Mouse (Mus musculus) skeletal muscle tissue, adult 2 months (tissue): ENCODE measurements around the gene Fam49a.
"Not testable (repeated sequence)": the region's sequence is repeated elsewhere in the genome, so short reads cannot be mapped to it uniquely, and the experiment has no call there.

Experiments used
- DNase-seq: peaks from one replicate; pipeline ENCODE4 v3.0.0-alpha.2; 2012; ENCODE audit warnings: low read depth, low spot score

Gene Fam49a

GRCm38 (mm10) chr12:12261987-12262971 lies at the start of gene Fam49a:
Gene Fam49a, plus strand, starts transcription at chr12:12262139.
- no peak for DNase-seq

GRCm38 (mm10) chr12:12213536-12213935 lies 48.4 kb upstream of the Fam49a start:
- DNase-seq, result no peak

- DNase-seq, result no peak
Observed at GRCm38 (mm10) chr12:12218947-12219346, 43.0 kb upstream of the Fam49a start.

GRCm38 (mm10) chr12:12220755-12221496 lies 41.0 kb upstream of the Fam49a start:
- DNase-seq, result no peak

- DNase-seq, result peak; percentile 34
Observed at GRCm38 (mm10) chr12:12222585-12223290, 39.2 kb upstream of the Fam49a start.

GRCm38 (mm10) chr12:12223336-12223735 lies 38.6 kb upstream of the Fam49a start:
- peak; percentile 53 for DNase-seq

- DNase-seq, result no peak
Observed at GRCm38 (mm10) chr12:12225706-12226105, 36.2 kb upstream of the Fam49a start.

GRCm38 (mm10) chr12:12227594-12227993 lies 34.3 kb upstream of the Fam49a start:
- DNase-seq, result no peak

- no peak for DNase-seq
Observed at GRCm38 (mm10) chr12:12230031-12230557, 31.8 kb upstream of the Fam49a start.

- DNase-seq, result no peak
Observed at GRCm38 (mm10) chr12:12232097-12232496, 29.8 kb upstream of the Fam49a start.

- no peak for DNase-seq
Observed at GRCm38 (mm10) chr12:12236978-12237377, 25.0 kb upstream of the Fam49a start.

GRCm38 (mm10) chr12:12239502-12239901 lies 22.4 kb upstream of the Fam49a start:
- DNase-seq, result no peak

GRCm38 (mm10) chr12:12243148-12243547 lies 18.8 kb upstream of the Fam49a start:
- DNase-seq, result no peak

- DNase-seq, result not testable (repeated sequence)
Observed at GRCm38 (mm10) chr12:12247023-12247422, 14.9 kb upstream of the Fam49a start.

GRCm38 (mm10) chr12:12249521-12249920 lies 12.4 kb upstream of the Fam49a start:
- DNase-seq, result no peak

GRCm38 (mm10) chr12:12253526-12253925 lies 8.4 kb upstream of the Fam49a start:
- no peak for DNase-seq

- DNase-seq, result no peak
Observed at GRCm38 (mm10) chr12:12254139-12254538, 7.8 kb upstream of the Fam49a start.

GRCm38 (mm10) chr12:12260979-12261960 lies 669 bp upstream of the Fam49a start:
- DNase-seq, result no peak

GRCm38 (mm10) chr12:12263371-12263791 lies 1.4 kb downstream of the Fam49a start:
- DNase-seq, result no peak

GRCm38 (mm10) chr12:12264151-12264550 lies 2.2 kb downstream of the Fam49a start:
- no peak for DNase-seq
